Mouse (Mus musculus): Measurements from ENCODE around the gene Zfp189. TPM values are rescaled to one million over a fixed set of nuclear protein-coding genes. Genes with fewer than 3 reads are reported as not detected.
"Not testable (repeated sequence)": the region's sequence is repeated elsewhere in the genome, so short reads cannot be mapped to it uniquely, and the experiment has no call there.

Gene Zfp189
- polyA plus RNA-seq (2015; fragmentation: Nextera tagmentation; extraction: Ambion mirVana) = 1.9 and 2.1 TPM in 2 replicates

- H3K27ac ChIP-seq (replicated peaks) = peak within 1 kb of the TSS; percentile 83
- no peaks in the 10 kb centered on the region for H3K9me3 ChIP-seq (ENCODE audit: control insufficient read depth, low read length)
- H3K36me3 ChIP-seq (ENCODE audit: control insufficient read depth, insufficient read depth, low read length) = no peaks in the 10 kb centered on the region
- H3K4me3 ChIP-seq (ENCODE audit: low read depth, low read length) = peak within 1 kb of the TSS; percentile 72
- H3K4me1 ChIP-seq (replicated peaks; ENCODE audit: control insufficient read depth, insufficient read depth) = no peaks in the 10 kb centered on the region
- TF ChIP-seq CTCF (IDR thresholded peaks at IDR 0.05; ENCODE audit: low read depth) (no peak), EP300 (optimal IDR thresholded peaks at IDR 0.05) (no peak)
- peak within 1 kb of the TSS; percentile 81 for H3K4me2 ChIP-seq (replicated peaks; ENCODE audit: low read depth)
- WGBS = 0% methylated on average over 41 of the region's 41 CpGs
- peak within 1 kb of the TSS; percentile 79 for H3K9ac ChIP-seq (ENCODE audit: low read length)
- ATAC-seq (ENCODE audit: low FRiP score, low TSS enrichment) (peak; percentile 99), DNase-seq (ENCODE audit: low spot score) (peak; percentile 92)
- H3K27me3 ChIP-seq (ENCODE audit: control insufficient read depth, insufficient read depth, low read length) = no peaks in the 10 kb centered on the region
Measured at GRCm38 (mm10) chr4:49520572-49521340, at the start of gene Zfp189, which contains the start of gene Mrpl50. Zfp189 (plus strand) TSS chr4:49521176. Mrpl50 (minus strand) TSS chr4:49521093.

GRCm38 (mm10) chr4:49473435-49474100 lies 47.4 kb upstream of the Zfp189 start, which contains the start of gene Acnat1:
Acnat1 (minus strand) TSS chr4:49473912.
- Histone ChIP-seq H3K9ac (ENCODE audit: low read length) (no peak within 1 kb of the TSS), H3K36me3 (ENCODE audit: control insufficient read depth, insufficient read depth, low read length) (no peaks in the 10 kb centered on the region), H3K4me2 (replicated peaks; ENCODE audit: low read depth) (no peak within 1 kb of the TSS), H3K4me3 (ENCODE audit: low read depth, low read length) (no peak within 1 kb of the TSS), H3K4me1 (replicated peaks; ENCODE audit: control insufficient read depth, insufficient read depth) (no peaks in the 10 kb centered on the region), H3K27me3 (ENCODE audit: control insufficient read depth, insufficient read depth, low read length) (no peaks in the 10 kb centered on the region), H3K27ac (replicated peaks) (no peak within 1 kb of the TSS), H3K9me3 (ENCODE audit: control insufficient read depth, low read length) (no peaks in the 10 kb centered on the region)
- WGBS = 38% methylated on average over 3 of the region's 3 CpGs
- ATAC-seq (ENCODE audit: low FRiP score, low TSS enrichment) (no peak), DNase-seq (ENCODE audit: low spot score) (no peak)
- no peak for TF ChIP-seq EP300 (optimal IDR thresholded peaks at IDR 0.05)
- TF ChIP-seq CTCF (IDR thresholded peaks at IDR 0.05; ENCODE audit: low read depth) = no peak

GRCm38 (mm10) chr4:49474583-49474982 lies 46.4 kb upstream of the Zfp189 start:
- no peaks in the 10 kb centered on the region for H3K36me3 ChIP-seq (ENCODE audit: control insufficient read depth, insufficient read depth, low read length)
- TF ChIP-seq EP300 (optimal IDR thresholded peaks at IDR 0.05) (no peak), CTCF (IDR thresholded peaks at IDR 0.05; ENCODE audit: low read depth) (no peak)
- DNase-seq (ENCODE audit: low spot score) = no peak
- no peak overlapping the region for H3K4me2 ChIP-seq (replicated peaks; ENCODE audit: low read depth)
- no peak for ATAC-seq (ENCODE audit: low FRiP score, low TSS enrichment)
- H3K9ac ChIP-seq (ENCODE audit: low read length) = no peak overlapping the region
- no peaks in the 10 kb centered on the region for H3K9me3 ChIP-seq (ENCODE audit: control insufficient read depth, low read length)
- H3K4me1 ChIP-seq (replicated peaks; ENCODE audit: control insufficient read depth, insufficient read depth) = no peaks in the 10 kb centered on the region
- no peaks in the 10 kb centered on the region for H3K27me3 ChIP-seq (ENCODE audit: control insufficient read depth, insufficient read depth, low read length)
- H3K4me3 ChIP-seq (ENCODE audit: low read depth, low read length) = no peak overlapping the region
- H3K27ac ChIP-seq (replicated peaks) = no peak overlapping the region

- H3K4me2 ChIP-seq (replicated peaks; ENCODE audit: low read depth) = peak overlapping the region; percentile 50
- H3K4me3 ChIP-seq (ENCODE audit: low read depth, low read length) = no peak overlapping the region
- peak; percentile 73 for ATAC-seq (ENCODE audit: low FRiP score, low TSS enrichment)
- H3K27me3 ChIP-seq (ENCODE audit: control insufficient read depth, insufficient read depth, low read length) = no peaks in the 10 kb centered on the region
- no peaks in the 10 kb centered on the region for H3K4me1 ChIP-seq (replicated peaks; ENCODE audit: control insufficient read depth, insufficient read depth)
- H3K27ac ChIP-seq (replicated peaks) = 0 out of 2 replicates have a peak overlapping the region, but pooled peaks have one; percentile 30
- peak; percentile 77 for DNase-seq (ENCODE audit: low spot score)
- WGBS = 17% methylated on average over 19 of the region's 19 CpGs
- H3K36me3 ChIP-seq (ENCODE audit: control insufficient read depth, insufficient read depth, low read length) = no peaks in the 10 kb centered on the region
- no peak overlapping the region for H3K9ac ChIP-seq (ENCODE audit: low read length)
- H3K9me3 ChIP-seq (ENCODE audit: control insufficient read depth, low read length) = no peaks in the 10 kb centered on the region
- no peak for TF ChIP-seq EP300 (optimal IDR thresholded peaks at IDR 0.05)
- no peak for TF ChIP-seq CTCF (IDR thresholded peaks at IDR 0.05; ENCODE audit: low read depth)
Measured at GRCm38 (mm10) chr4:49478118-49478877, 42.7 kb upstream of the Zfp189 start.

GRCm38 (mm10) chr4:49479035-49479434 lies 41.9 kb upstream of the Zfp189 start:
- not testable (repeated sequence) for H3K27ac ChIP-seq (replicated peaks); H3K9ac ChIP-seq (ENCODE audit: low read length); H3K27me3 ChIP-seq (ENCODE audit: control insufficient read depth, insufficient read depth, low read length); DNase-seq (ENCODE audit: low spot score); ATAC-seq (ENCODE audit: low FRiP score, low TSS enrichment); H3K9me3 ChIP-seq (ENCODE audit: control insufficient read depth, low read length); H3K36me3 ChIP-seq (ENCODE audit: control insufficient read depth, insufficient read depth, low read length); H3K4me2 ChIP-seq (replicated peaks; ENCODE audit: low read depth); H3K4me1 ChIP-seq (replicated peaks; ENCODE audit: control insufficient read depth, insufficient read depth); H3K4me3 ChIP-seq (ENCODE audit: low read depth, low read length)
- WGBS = 27% methylated on average over 2 of the region's 2 CpGs
